Mouse (Mus musculus) embryonic stem cell, embryonic (primary cell): ENCODE measurements around the gene Ptprcap.

Experiments
- CTCF ChIA-PET, 4 experiments: fragments of 300-600 bp in 2 of 4; fragments of 350-600 bp in 2 of 4; sonication (Branson Sonifier 250); formaldehyde crosslinking; loops; one replicate each; lab custom pipeline; 2022; ENCODE audit warnings: inconsistent platforms in 2 of 4; lab: Charles Lee
- POLR2A ChIA-PET, 4 experiments: fragments of 300-600 bp in 2 of 4; fragments of 350-600 bp in 2 of 4; sonication (Branson Sonifier 250); formaldehyde crosslinking; loops; one replicate each; lab custom pipeline; 2022; ENCODE audit warnings: antibody characterized with exemption in 4 of 4, inconsistent platforms in 1 of 4; lab: Charles Lee

Gene Ptprcap

GRCm38 (mm10) chr19:4184976-4185975 is 31.9 kb downstream of the Ptprcap start:
- ChIA-PET POLR2A (interaction anchor here (0.6 to 9.3 kb wide), 62 partner anchors 8 to 343 kb away, joined by 3 to 47 read pairs (median 4); partner anchors contain the start of genes Aip (in 2 of the 4), Carns1 (in 2 of the 4), Cdk2ap2 (in 2 of the 4) and Gstp2 (in 2 of the 4)), CTCF (interaction anchor here in 3 of 4 experiments (0.7 to 3.1 kb wide), 14 partner anchors 9 to 166 kb away, joined by 3 to 11 read pairs (median 4); partner anchors contain the start of gene Carns1 (in 2 of the 3))

DNA sequence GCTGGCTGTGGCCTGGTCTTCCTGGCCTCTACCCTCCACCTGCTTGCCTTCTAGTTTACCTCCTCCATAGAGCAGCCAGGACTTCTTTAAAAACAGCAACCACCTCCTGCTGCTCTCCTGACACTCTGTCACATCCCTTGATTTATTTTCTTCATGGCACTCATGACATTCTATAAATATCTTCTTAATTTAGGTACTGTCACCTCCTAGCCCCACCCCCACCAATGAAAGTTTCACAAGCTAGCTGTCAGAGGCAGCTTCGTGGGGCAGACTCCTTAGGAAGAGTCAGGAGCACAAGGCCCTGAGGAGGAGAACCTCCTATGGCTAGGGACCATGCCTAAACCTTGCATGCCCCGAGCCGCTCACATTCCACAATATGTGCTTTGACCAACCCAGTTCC is 33.9 kb downstream of the Ptprcap start:
- ChIA-PET POLR2A (interaction anchor here in 2 of 4 experiments (0.6 to 9.3 kb wide), 12 partner anchors 10 to 284 kb away, joined by 3 to 43 read pairs (median 6); partner anchors contain the start of genes Rad9a (in 2 of the 2), Carns1 (in 1 of the 2) and Rps6kb2 (in 1 of the 2)), CTCF (interaction anchor here in 2 of 4 experiments (0.6 to 0.7 kb wide), 2 partner anchors 14 kb away, joined by 3 read pairs; partner anchors contain the start of gene Rad9a (in 1 of the 2))

DNA sequence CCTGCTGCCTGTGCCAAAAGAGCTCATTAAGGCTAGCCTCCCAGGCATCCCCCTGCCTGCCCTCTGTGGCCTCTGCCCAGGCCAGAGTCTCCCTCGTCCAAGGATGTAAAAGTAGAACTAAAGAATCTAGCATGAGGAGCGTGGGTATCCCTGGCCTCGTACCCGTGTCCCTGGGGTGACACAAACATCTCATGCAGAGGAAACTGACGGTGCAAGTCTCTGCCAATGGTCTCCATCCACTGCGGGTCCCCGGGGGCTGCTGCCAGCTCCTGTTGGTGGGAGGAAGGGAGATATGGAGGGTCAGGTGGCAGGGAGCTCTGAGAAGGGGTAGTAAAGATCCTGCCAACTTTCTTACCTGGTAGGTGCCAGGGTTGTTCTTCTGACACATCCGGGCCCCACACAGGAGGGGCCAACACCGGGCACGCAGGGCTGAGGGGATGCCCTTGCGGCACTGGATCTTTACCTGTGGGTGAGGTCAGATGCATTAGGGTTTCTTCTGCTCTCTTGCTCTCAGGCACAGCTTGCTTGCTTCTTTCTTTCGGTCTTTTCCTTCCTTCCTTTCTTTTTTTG is 35.7 kb downstream of the Ptprcap start:
- POLR2A ChIA-PET, result interaction anchor here in 3 of 4 experiments (0.9 to 9.3 kb wide), 9 partner anchors 10 to 177 kb away, joined by 3 to 47 read pairs (median 5); partner anchors contain the start of genes Rad9a (in 2 of the 3), Cdk2ap2 (in 1 of the 3), Gstp2 (in 1 of the 3) and Ndufv1 (in 1 of the 3)

DNA sequence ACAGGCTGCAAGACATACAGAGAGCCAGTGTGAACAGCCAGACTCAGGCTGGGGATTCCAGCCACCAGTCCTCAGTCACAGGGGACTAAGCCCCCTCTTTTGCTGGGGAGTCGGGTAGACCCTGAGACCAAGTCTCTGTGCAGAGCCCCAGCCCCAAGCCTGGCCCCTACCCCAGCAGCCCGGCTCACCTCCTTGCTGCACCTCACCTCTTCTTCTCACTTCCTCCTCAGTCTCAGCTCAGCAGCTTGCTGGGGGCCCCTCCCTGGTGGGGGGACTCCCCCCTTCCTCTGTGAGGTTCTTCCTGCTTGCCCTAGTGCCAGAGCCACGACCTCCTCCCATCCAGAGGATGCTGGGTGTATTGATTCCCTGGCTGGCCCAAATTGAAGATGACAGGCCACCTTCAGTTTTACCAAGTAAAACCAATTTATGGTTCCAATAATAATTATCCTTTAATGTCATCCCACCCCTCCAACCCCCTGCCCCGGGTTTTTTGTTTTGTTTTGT is 37.5 kb downstream of the Ptprcap start, which contains the start of gene Tbc1d10c:
Gene Tbc1d10c (minus strand): TSS at position 454 of the 504 bp plus-strand sequence.
- ChIA-PET CTCF (interaction anchor here in 3 of 4 experiments (1.1 to 2.8 kb wide), 7 partner anchors 10 to 140 kb away, joined by 5 to 12 read pairs (median 7); partner anchors contain the start of genes Cdk2ap2 (in 1 of the 3) and Rad9a (in 1 of the 3)), POLR2A (interaction anchor here in 3 of 4 experiments (0.7 to 5.1 kb wide), 15 partner anchors 8 to 148 kb away, joined by 3 to 72 read pairs (median 8); partner anchors contain the start of genes Rad9a (in 2 of the 3), Aip (in 1 of the 3), Carns1 (in 1 of the 3) and Rps6kb2 (in 1 of the 3))

More for the DNA sequence above, 35.7 kb downstream of the Ptprcap start:
- CTCF ChIA-PET, result no interaction called here

GRCm38 (mm10) chr19:4191528-4192250 is 38.3 kb downstream of the Ptprcap start, which contains the start of gene Ppp1ca:
TSS of gene Ppp1ca (plus strand) at chr19:4192065.
- ChIA-PET CTCF (interaction anchor here (0.6 to 2.8 kb wide), 52 partner anchors 9 to 473 kb away, joined by 3 to 16 read pairs (median 5); partner anchors contain the start of genes Rad9a (in 4 of the 4), Carns1 (in 2 of the 4), Cdk2ap2 (in 2 of the 4) and Pold4 (in 2 of the 4)), POLR2A (interaction anchor here (0.6 to 5.1 kb wide), 79 partner anchors 9 to 813 kb away, joined by 3 to 72 read pairs (median 5); partner anchors contain the start of genes Rad9a (in 4 of the 4), AC109138.7 (in 3 of the 4), Aip (in 3 of the 4) and Cdk2ap2 (in 3 of the 4))

- POLR2A ChIA-PET, result interaction anchor here (0.5 to 5.1 kb wide), 89 partner anchors 9 to 1549 kb away, joined by 3 to 72 read pairs (median 5); partner anchors contain the start of genes Rad9a (in 4 of the 4), AC109138.7 (in 3 of the 4), Aip (in 3 of the 4) and Cdk2ap2 (in 3 of the 4)
- CTCF ChIA-PET, result interaction anchor here (0.5 to 2.8 kb wide), 51 partner anchors 9 to 474 kb away, joined by 3 to 16 read pairs (median 5); partner anchors contain the start of genes Rad9a (in 4 of the 4), Carns1 (in 2 of the 4), Pold4 (in 2 of the 4) and Aip (in 1 of the 4)
These were observed 39.0 kb downstream of the Ptprcap start for GRCm38 (mm10) chr19:4192251-4192985.

- ChIA-PET POLR2A (interaction anchor here (0.6 to 5.1 kb wide), 32 partner anchors 8 to 193 kb away, joined by 3 to 72 read pairs (median 8); partner anchors contain the start of genes Rad9a (in 4 of the 4), Rps6kb2 (in 2 of the 4), AC109138.7 (in 1 of the 4) and Aip (in 1 of the 4)), CTCF (interaction anchor here in 2 of 4 experiments (0.5 to 2.3 kb wide), 5 partner anchors 8 to 67 kb away, joined by 3 to 15 read pairs (median 11); partner anchors contain the start of genes Aip (in 1 of the 2), Pold4 (in 1 of the 2) and Rad9a (in 1 of the 2))
These were observed 39.7 kb downstream of the Ptprcap start for GRCm38 (mm10) chr19:4193129-4193528.

DNA sequence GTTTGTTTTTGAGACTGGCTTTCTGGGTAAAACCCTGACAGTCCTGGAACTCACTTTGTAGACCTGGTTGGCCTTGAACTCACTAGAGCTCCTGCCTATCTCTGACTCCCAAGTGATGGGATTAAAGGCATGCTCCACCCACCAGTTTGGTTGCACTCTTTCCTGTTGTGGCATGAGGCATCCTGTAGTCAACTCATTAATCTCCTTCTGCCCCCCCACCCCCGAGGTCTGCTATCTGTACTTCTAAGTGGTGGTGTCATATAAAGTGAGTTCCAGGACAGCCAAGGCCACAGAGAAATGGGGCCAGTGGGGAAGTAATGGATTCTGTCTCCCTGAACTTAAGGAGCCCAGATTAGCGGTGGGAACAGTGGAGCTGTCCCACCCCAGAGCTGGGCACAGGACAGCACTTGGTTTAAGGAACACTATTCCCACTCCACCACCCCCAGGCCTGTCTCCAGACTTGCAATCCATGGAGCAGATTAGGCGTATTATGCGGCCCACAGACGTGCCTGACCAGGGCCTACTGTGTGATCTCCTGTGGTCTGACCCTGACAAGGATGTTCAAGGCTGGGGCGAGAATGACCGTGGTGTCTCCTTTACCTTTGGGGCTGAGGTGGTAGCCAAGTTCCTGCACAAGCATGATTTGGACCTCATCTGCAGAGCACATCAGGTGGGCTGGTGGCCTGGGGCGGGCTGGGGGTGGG is 40.8 kb downstream of the Ptprcap start:
- ChIA-PET POLR2A (interaction anchor here in 2 of 4 experiments (0.7 to 5.1 kb wide), 13 partner anchors 7 to 271 kb away, joined by 3 to 42 read pairs (median 10); partner anchors contain the start of genes Rps6kb2 (in 2 of the 2), Cdk2ap2 (in 1 of the 2), Gm49405 (in 1 of the 2) and Gstp2 (in 1 of the 2)), CTCF (interaction anchor here in 1 of 4 experiments (0.6 kb wide), 1 partner anchor 18 kb away, joined by 6 read pairs; no protein-coding TSS in a partner anchor)

GRCm38 (mm10) chr19:4194776-4195650 is 41.6 kb downstream of the Ptprcap start:
- CTCF ChIA-PET, result interaction anchor here in 2 of 4 experiments (0.6 to 1.0 kb wide), 3 partner anchors 9 to 12 kb away, joined by 3 read pairs; no protein-coding TSS in a partner anchor

GRCm38 (mm10) chr19:4196048-4196447 is 42.6 kb downstream of the Ptprcap start:
- POLR2A ChIA-PET, result interaction anchor here in 3 of 4 experiments (0.5 to 5.2 kb wide), 31 partner anchors 9 to 153 kb away, joined by 3 to 32 read pairs (median 5); partner anchors contain the start of genes AC109138.7 (in 2 of the 3), Clcf1 (in 2 of the 3), Aip (in 1 of the 3) and Cdk2ap2 (in 1 of the 3)

More at GRCm38 (mm10) chr19:4194776-4195650, 41.6 kb downstream of the Ptprcap start:
- POLR2A ChIA-PET, result interaction anchor here in 2 of 4 experiments (0.7 to 5.2 kb wide), 16 partner anchors 10 to 272 kb away, joined by 3 to 29 read pairs (median 8); partner anchors contain the start of genes Rps6kb2 (in 2 of the 2) and Cdk2ap2 (in 1 of the 2)

GRCm38 (mm10) chr19:4196548-4196947 is 43.1 kb downstream of the Ptprcap start:
- ChIA-PET POLR2A (interaction anchor here in 3 of 4 experiments (0.5 to 5.2 kb wide), 38 partner anchors 8 to 478 kb away, joined by 3 to 32 read pairs (median 4); partner anchors contain the start of genes AC109138.7 (in 2 of the 3), Clcf1 (in 2 of the 3), Aip (in 1 of the 3) and Cdk2ap2 (in 1 of the 3)), CTCF (interaction anchor here in 3 of 4 experiments (0.7 to 2.5 kb wide), 5 partner anchors 8 to 145 kb away, joined by 3 to 14 read pairs (median 4); no protein-coding TSS in a partner anchor)

More at GRCm38 (mm10) chr19:4196048-4196447, 42.6 kb downstream of the Ptprcap start:
- CTCF ChIA-PET, result interaction anchor here in 2 of 4 experiments (0.8 to 2.5 kb wide), 3 partner anchors 9 to 11 kb away, joined by 3 to 10 read pairs (median 3); no protein-coding TSS in a partner anchor

GRCm38 (mm10) chr19:4197180-4197579 is 43.8 kb downstream of the Ptprcap start:
- ChIA-PET CTCF (interaction anchor here in 3 of 4 experiments (1.2 to 2.5 kb wide), 4 partner anchors 10 to 145 kb away, joined by 3 to 14 read pairs (median 7); no protein-coding TSS in a partner anchor), POLR2A (interaction anchor here in 3 of 4 experiments (0.6 to 5.2 kb wide), 38 partner anchors 10 to 478 kb away, joined by 3 to 32 read pairs (median 4); partner anchors contain the start of genes AC109138.7 (in 2 of the 3), Clcf1 (in 2 of the 3), Aip (in 1 of the 3) and Cdk2ap2 (in 1 of the 3))
